Mouse (Mus musculus): ENCODE measurements around the gene Trim5. TPM values are rescaled to one million over a fixed set of nuclear protein-coding genes. Genes with fewer than 3 reads are reported as not detected.
"Not testable (repeated sequence)": the region's sequence is repeated elsewhere in the genome, so short reads cannot be mapped to it uniquely, and the experiment has no call there.

The Trim5 gene
- 2.7 TPM in 2 replicates for polyA plus RNA-seq (2012; rRNA removed)

GRCm38 (mm10) chr7:104287576-104288443 is at the start of gene Trim5:
Gene Trim5, minus strand, starts transcription at chr7:104288094.
- DNase-seq (ENCODE audit: low spot score), result not testable (repeated sequence)

- not testable (repeated sequence) for DNase-seq (ENCODE audit: low spot score)
Measured at GRCm38 (mm10) chr7:104335547-104335946, 47.7 kb upstream of the Trim5 start.

- DNase-seq (ENCODE audit: low spot score), result not testable (repeated sequence)
Measured at GRCm38 (mm10) chr7:104329171-104329570, 41.3 kb upstream of the Trim5 start, which contains the start of gene Trim34b. Gene Trim34b, plus strand, starts transcription at chr7:104329471.

GRCm38 (mm10) chr7:104322028-104322427 is 34.1 kb upstream of the Trim5 start:
- DNase-seq (ENCODE audit: low spot score), result no peak

- not testable (repeated sequence) for DNase-seq (ENCODE audit: low spot score)
Measured at GRCm38 (mm10) chr7:104315369-104316080, 27.6 kb upstream of the Trim5 start, which contains the start of gene Trim12a. Gene Trim12a, minus strand, starts transcription at chr7:104315466.

- DNase-seq (ENCODE audit: low spot score), result no peak
Measured at GRCm38 (mm10) chr7:104314796-104315353, 27.0 kb upstream of the Trim5 start.

- no peak for DNase-seq (ENCODE audit: low spot score)
Measured at GRCm38 (mm10) chr7:104291638-104292400, 3.9 kb upstream of the Trim5 start.

- DNase-seq (ENCODE audit: low spot score), result no peak
Measured at GRCm38 (mm10) chr7:104290641-104291040, 2.7 kb upstream of the Trim5 start.

GRCm38 (mm10) chr7:104279361-104279760 is 8.5 kb downstream of the Trim5 start:
- DNase-seq (ENCODE audit: low spot score), result not testable (repeated sequence)

GRCm38 (mm10) chr7:104265335-104265734 is 22.6 kb downstream of the Trim5 start:
- DNase-seq (ENCODE audit: low spot score), result not testable (repeated sequence)

GRCm38 (mm10) chr7:104260380-104260779 is 27.5 kb downstream of the Trim5 start:
- not testable (repeated sequence) for DNase-seq (ENCODE audit: low spot score)

- DNase-seq (ENCODE audit: low spot score), result no peak
Measured at GRCm38 (mm10) chr7:104244287-104245181, 43.4 kb downstream of the Trim5 start, which contains the start of gene Trim34a. Gene Trim34a, plus strand, starts transcription at chr7:104244457.

GRCm38 (mm10) chr7:104243616-104244015 is 44.3 kb downstream of the Trim5 start:
- DNase-seq (ENCODE audit: low spot score), result no peak

- no peak for DNase-seq (ENCODE audit: low spot score)
Measured at GRCm38 (mm10) chr7:104240857-104241256, 47.0 kb downstream of the Trim5 start.

- no peak for DNase-seq (ENCODE audit: low spot score)
Measured at GRCm38 (mm10) chr7:104231203-104231602, 56.7 kb downstream of the Trim5 start.

- DNase-seq (ENCODE audit: low spot score), result peak; percentile 40
Measured at GRCm38 (mm10) chr7:104218701-104219569, 69.0 kb downstream of the Trim5 start, which contains the start of gene Trim6. Gene Trim6, plus strand, starts transcription at chr7:104218793.

GRCm38 (mm10) chr7:104217881-104218280 is 70.0 kb downstream of the Trim5 start:
- no peak for DNase-seq (ENCODE audit: low spot score)

GRCm38 (mm10) chr7:104216011-104216535 is 71.8 kb downstream of the Trim5 start:
- DNase-seq (ENCODE audit: low spot score), result no peak

Data from urinary bladder, adult 2 months (tissue).